Mouse (Mus musculus) embryonic facial prominence, embryonic 14.5 days (tissue): Measurements from ENCODE around the gene Pex14. TPM values are rescaled to one million over a fixed set of nuclear protein-coding genes. Genes with fewer than 3 reads are reported as not detected.

Experiments used
- ATAC-seq: fragments of 200-750 bp; cut with Nextera tagmentation; 2 replicates; pipeline ENCODE4 v1.8.0; 2017; ENCODE audit warnings: low read depth, moderate number of reproducible peaks, moderate TSS enrichment
- DNase-seq: peaks from one replicate; pipeline ENCODE4 v3.0.0-alpha.2; 2015; ENCODE audit warnings: low spot score
- H3K27ac ChIP-seq: fragments of 300-500 bp; sonication (generic); replicated peaks from 2 replicates; pipeline ENCODE4 v1.5.1; 2014; ENCODE audit warnings: low read depth, mild to moderate bottlenecking, low read length, moderate library complexity
- H3K27me3 ChIP-seq: fragments of 300-500 bp; sonication (generic); replicated peaks from 2 replicates; pipeline ENCODE4 v1.6.1; 2014; ENCODE audit warnings: low read length; ENCODE audit not compliant: control insufficient read depth, insufficient read depth
- H3K36me3 ChIP-seq: fragments of 300-500 bp; sonication (generic); 2 replicates; pipeline ENCODE4 v1.6.1; 2014; ENCODE audit warnings: low read length, mixed read lengths; ENCODE audit not compliant: control insufficient read depth, insufficient read depth
- H3K4me1 ChIP-seq: fragments of 300-500 bp; sonication (generic); 2 replicates; pipeline ENCODE4 v1.6.1; 2014; ENCODE audit warnings: antibody characterized with exemption, low read length; ENCODE audit not compliant: control insufficient read depth, insufficient read depth
- H3K4me2 ChIP-seq: fragments of 300-500 bp; sonication (generic); 2 replicates; pipeline ENCODE4 v1.6.1; 2014; ENCODE audit warnings: low read depth, mild to moderate bottlenecking, low read length, moderate library complexity, mixed read lengths
- H3K4me3 ChIP-seq: fragments of 300-500 bp; sonication (generic); 2 replicates; pipeline ENCODE4 v1.5.1; 2014; ENCODE audit warnings: low read depth, mild to moderate bottlenecking, low read length
- H3K9ac ChIP-seq: fragments of 300-500 bp; sonication (generic); 2 replicates; pipeline ENCODE4 v1.6.1; 2014; ENCODE audit warnings: low read depth, mild to moderate bottlenecking, low read length, moderate library complexity, mixed read lengths
- H3K9me3 ChIP-seq: fragments of 300-500 bp; sonication (generic); 2 replicates; pipeline ENCODE4 v1.6.1; 2016; ENCODE audit warnings: low read length; ENCODE audit not compliant: control insufficient read depth
- WGBS: fragments of 180-500 bp; shearing (Covaris S2); extraction: QIAGEN DNeasy Blood & Tissue Kit; methylation state at CpG from one replicate; pipeline ENCODE4 v1.1.7; 2014; 5-methylcytosine and 5-hydroxymethylcytosine counted together
- polyA plus RNA-seq: library from polyadenylated mRNA; unstranded; fragments of >200 nt; fragmentation: Nextera tagmentation; extraction: Ambion mirVana; gene quantifications from 2 replicates; pipeline ENCODE4 v1.2.1, GENCODE M21; 2014

Gene Pex14
- polyA plus RNA-seq, 1 experiment from 2014 or later, result 38.1 TPM

DNA sequence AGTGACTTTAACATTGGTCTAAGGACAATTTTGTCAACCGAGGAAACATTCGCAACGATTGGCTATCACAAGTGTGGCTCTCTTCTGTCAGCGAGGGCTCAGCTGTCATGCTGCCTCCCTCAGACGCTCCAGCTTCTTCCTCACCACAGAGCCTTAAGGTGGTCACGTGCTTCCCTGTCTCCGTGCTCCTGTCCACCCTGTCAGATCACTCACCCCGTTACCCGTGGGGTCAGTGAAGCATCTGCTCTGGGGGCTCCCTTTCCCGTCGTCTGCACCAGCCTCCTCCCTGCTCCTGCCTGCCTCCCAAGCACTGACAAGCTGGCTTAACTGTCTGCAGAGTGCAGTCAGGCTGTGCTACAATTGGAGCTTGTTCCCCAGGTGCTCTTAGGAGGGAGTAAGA, 119.8 kb downstream of the Pex14 start:
- no peaks in the 10 kb centered on the region for H3K27me3 ChIP-seq

DNA sequence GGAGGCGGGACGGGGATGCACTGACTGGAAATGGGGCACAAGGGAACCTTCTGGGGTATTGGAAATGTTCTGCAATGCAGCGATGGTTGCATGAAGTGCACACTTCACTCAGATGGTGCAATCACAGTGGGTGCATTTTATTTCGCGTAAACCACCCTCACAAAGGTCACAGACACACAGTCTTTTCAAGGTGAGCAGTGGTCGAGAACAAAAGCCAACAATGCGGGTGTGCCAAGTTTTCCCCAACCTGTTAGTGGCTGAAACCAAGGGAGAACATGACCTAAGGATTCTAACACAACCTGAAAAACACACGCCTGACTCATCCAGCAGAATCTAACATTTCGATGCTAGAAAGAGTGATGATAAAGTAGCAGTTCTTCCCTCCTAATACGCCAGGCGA, 120.8 kb downstream of the Pex14 start:
- Histone ChIP-seq H3K4me3 (no peak overlapping the region), H3K9ac (no peak overlapping the region), H3K9me3 (no peaks in the 10 kb centered on the region), H3K36me3 (peaks cover 7% of the 10 kb centered on the region; the same call in 1 of the 2 replicates), H3K4me2 (no peak overlapping the region), H3K27ac (no peak overlapping the region), H3K27me3 (no peaks in the 10 kb centered on the region), H3K4me1 (0 out of 2 replicates have a peak, but pooled peaks cover 14% of the 10 kb centered on the region)
- DNase-seq (no peak), ATAC-seq (no peak)
- WGBS, result 72% methylated on average over 11 of the region's 11 CpGs

More for the DNA sequence above, 119.8 kb downstream of the Pex14 start:
- Histone ChIP-seq H3K36me3 (peaks cover 8% of the 10 kb centered on the region; the same call in 1 of the 2 replicates), H3K9me3 (no peaks in the 10 kb centered on the region), H3K4me1 (peaks cover 17% of the 10 kb centered on the region; the same call in 1 of the 2 replicates), H3K4me3 (no peak overlapping the region), H3K9ac (no peak overlapping the region), H3K27ac (no peak overlapping the region), H3K4me2 (no peak overlapping the region)
- 62% methylated on average over 11 of the region's 11 CpGs for WGBS
- DNase-seq (no peak), ATAC-seq (no peak)

DNA sequence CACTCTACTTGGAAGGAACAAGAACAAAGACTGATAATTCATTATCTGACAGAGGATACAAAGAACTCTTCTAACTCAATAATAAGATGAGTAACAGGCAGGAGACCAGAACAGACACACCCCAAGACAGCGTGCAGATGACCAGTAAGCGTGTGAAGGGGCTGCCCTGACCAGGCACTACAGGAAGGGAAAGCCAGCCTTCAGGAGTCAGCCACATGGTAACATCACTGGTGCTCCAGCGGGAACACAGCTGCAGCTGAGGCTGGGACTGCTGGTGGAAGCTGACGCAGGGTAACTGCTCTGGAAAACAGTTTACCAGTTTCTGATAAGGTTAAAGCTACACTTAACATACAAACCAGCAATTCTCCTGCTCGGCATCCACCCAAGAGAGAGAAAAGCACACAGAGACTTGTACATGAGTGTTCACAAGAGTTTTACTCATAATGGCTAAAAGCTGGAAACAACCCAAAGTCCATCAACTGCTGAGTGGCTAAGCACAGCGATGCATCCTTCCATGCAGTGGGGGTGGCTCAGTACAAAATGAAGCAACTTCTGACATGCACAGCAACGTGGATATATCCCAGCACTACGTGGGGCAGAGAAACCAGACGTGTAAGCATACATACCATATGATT, 121.3 kb downstream of the Pex14 start:
- DNase-seq (peak; percentile 27), ATAC-seq (no peak)
- Histone ChIP-seq H3K4me3 (no peak overlapping the region), H3K9me3 (no peaks in the 10 kb centered on the region), H3K4me2 (no peak overlapping the region), H3K36me3 (peaks cover 2% of the 10 kb centered on the region; the same call in 1 of the 2 replicates), H3K27me3 (no peaks in the 10 kb centered on the region), H3K27ac (no peak overlapping the region), H3K4me1 (0 out of 2 replicates have a peak, but pooled peaks cover 14% of the 10 kb centered on the region), H3K9ac (no peak overlapping the region)
- 45% methylated on average over 9 of the region's 9 CpGs for WGBS

DNA sequence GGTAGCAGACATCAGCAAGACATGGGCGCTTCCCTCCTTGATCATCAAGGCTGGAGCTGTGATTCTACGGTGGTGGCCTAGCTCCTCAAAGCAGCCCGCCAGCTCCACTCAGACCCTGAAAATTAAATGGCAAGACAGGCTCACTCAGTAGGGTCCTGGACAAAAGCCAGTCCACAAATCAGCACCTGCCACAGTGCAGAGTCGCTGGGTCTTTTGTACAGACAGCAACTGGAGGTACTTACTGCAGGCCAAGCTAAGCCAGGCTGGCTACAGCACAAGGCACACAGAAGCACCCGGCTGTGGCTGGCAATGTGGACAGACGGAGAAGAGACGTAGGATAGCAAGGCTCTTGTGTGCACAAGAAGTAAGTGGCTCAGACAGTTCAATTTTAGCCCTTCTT, 124.8 kb downstream of the Pex14 start:
- ATAC-seq, result peak; percentile 32; the same call in 1 of the 2 replicates
- Histone ChIP-seq H3K4me3 (no peak overlapping the region), H3K4me2 (no peak overlapping the region), H3K9ac (no peak overlapping the region), H3K27ac (no peak overlapping the region), H3K36me3 (no peaks in the 10 kb centered on the region), H3K9me3 (no peaks in the 10 kb centered on the region), H3K4me1 (peaks cover 26% of the 10 kb centered on the region; the same call in 1 of the 2 replicates), H3K27me3 (no peaks in the 10 kb centered on the region)
- peak; percentile 71 for DNase-seq
- WGBS, result 64% methylated on average over 7 of the region's 7 CpGs

DNA sequence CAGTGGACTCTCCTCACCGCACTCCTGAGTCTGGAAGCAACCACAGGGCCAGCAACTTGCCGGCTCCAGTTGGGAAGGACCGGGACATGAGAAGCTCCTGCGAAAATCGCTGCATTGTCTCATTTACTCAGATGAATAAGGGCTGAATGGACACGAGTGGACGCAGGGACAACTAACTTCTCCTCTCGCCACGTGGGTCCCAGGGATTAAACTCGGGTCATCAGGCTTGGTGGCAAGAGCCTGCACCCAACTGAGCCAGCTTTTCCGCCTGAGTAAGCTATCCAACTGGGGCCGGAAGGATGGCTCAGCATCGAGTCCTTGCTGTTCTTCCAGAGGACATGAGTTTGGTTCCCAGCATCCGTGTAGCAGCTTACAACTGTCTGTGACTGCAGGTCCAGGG, 126.3 kb downstream of the Pex14 start:
- 83% methylated on average over 13 of the region's 14 CpGs for WGBS
- Histone ChIP-seq H3K27ac (no peak overlapping the region), H3K4me1 (peaks cover 17% of the 10 kb centered on the region; the same call in 1 of the 2 replicates), H3K9me3 (no peaks in the 10 kb centered on the region), H3K9ac (no peak overlapping the region), H3K4me2 (no peak overlapping the region), H3K27me3 (no peaks in the 10 kb centered on the region), H3K4me3 (no peak overlapping the region), H3K36me3 (no peaks in the 10 kb centered on the region)
- ATAC-seq (no peak), DNase-seq (no peak)

DNA sequence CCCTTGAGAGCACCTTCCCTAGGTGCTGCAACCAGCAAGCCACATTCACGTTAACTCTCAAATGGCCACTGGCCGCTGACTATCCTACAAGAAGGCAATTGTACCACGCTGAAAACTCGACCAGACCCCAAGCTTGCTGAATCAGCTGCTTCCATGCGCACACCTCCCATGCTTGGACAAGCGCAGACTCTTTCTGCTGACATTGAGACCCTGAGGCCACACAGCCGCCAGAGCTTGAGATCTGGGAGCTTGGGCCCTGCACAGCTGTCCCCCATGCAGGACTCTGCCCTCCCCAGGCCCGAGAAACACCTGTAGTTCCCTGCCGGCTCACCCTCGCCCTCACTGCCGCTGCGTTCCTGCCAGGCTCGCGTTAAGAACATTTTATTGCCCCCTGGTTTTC, 127.0 kb downstream of the Pex14 start:
- Histone ChIP-seq H3K9me3 (no peaks in the 10 kb centered on the region), H3K4me3 (no peak overlapping the region), H3K27ac (no peak overlapping the region), H3K36me3 (no peaks in the 10 kb centered on the region), H3K9ac (no peak overlapping the region), H3K4me1 (peaks cover 14% of the 10 kb centered on the region; the same call in 1 of the 2 replicates), H3K27me3 (no peaks in the 10 kb centered on the region), H3K4me2 (no peak overlapping the region)
- DNase-seq (no peak), ATAC-seq (no peak)
- WGBS, result 70% methylated on average over 14 of the region's 14 CpGs

DNA sequence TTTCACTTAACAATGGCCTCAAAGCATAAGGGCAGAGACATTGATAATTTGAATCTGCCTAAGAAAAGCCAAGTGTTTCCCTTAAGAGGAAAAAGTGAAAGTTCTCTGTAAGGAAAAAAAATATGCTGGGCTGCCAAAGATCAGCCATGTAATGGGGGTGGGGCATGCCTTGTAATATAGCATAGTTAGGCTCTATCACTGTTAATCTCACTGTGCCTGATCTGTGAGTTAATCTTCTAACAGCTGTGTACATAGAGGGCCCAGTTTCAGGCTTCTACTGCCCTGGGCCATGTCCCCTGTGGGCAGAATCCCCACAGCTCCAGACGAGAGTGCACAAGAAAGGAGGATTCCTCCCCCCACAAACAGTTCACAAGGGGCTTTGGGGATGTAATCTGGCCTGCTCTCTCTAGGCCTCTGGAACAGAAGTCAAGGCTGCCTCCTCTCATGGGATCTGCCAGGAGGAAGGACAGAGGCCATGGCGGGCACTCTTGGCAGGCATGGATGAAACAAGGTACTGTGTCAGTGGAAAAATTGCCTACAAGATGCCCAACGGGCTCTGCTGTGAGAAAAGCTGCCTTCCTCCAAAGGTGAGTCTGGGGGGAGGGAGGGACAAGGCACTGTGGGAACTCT, 127.9 kb downstream of the Pex14 start:
- no peaks in the 10 kb centered on the region for H3K9me3 ChIP-seq
- DNase-seq (peak; percentile 52), ATAC-seq (peak; percentile 56)
- no peak overlapping the region for H3K4me2 ChIP-seq
- H3K36me3 ChIP-seq, result no peaks in the 10 kb centered on the region
- H3K9ac ChIP-seq, result no peak overlapping the region
- no peak overlapping the region for H3K4me3 ChIP-seq
- WGBS, result 50% methylated on average over 3 of the region's 3 CpGs
- H3K4me1 ChIP-seq, result peaks cover 14% of the 10 kb centered on the region; the same call in 1 of the 2 replicates
- H3K27me3 ChIP-seq, result no peaks in the 10 kb centered on the region
- no peak overlapping the region for H3K27ac ChIP-seq

DNA sequence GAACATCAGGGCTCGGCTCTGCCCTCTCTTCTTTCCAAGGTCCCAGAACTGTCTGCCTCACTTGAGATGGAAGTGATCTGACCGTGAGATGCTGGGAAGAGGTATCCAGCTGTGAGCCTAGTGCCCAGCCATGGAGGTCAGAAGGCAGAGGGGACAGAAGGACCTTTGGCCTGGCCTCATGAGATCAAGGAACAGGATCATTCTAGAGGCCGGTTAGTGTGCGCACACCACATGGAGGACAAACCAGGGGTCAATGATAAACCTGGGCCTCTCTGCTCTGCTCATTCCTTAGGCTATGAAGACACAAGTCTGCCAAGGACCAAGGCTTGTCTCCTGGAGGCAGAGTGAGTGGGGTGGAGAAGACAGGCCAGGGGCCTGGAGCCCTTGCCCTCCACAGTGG, 128.9 kb downstream of the Pex14 start:
- H3K4me1 ChIP-seq, result peaks cover 16% of the 10 kb centered on the region
- H3K9me3 ChIP-seq, result no peaks in the 10 kb centered on the region
- H3K4me3 ChIP-seq, result no peak overlapping the region
- H3K9ac ChIP-seq, result no peak overlapping the region
- 89% methylated on average over 4 of the region's 4 CpGs for WGBS
- ATAC-seq (no peak), DNase-seq (no peak)
- H3K36me3 ChIP-seq, result no peaks in the 10 kb centered on the region
- H3K4me2 ChIP-seq, result no peak overlapping the region
- H3K27me3 ChIP-seq, result no peaks in the 10 kb centered on the region
- H3K27ac ChIP-seq, result no peak overlapping the region
